Mouse (Mus musculus) forebrain, embryonic 12.5 days (tissue): Measurements from ENCODE around the gene Cacng4. TPM values are rescaled to one million over a fixed set of nuclear protein-coding genes. Genes with fewer than 3 reads are reported as not detected.

Experiments used
- polyA plus RNA-seq: library from polyadenylated mRNA; unstranded; fragments of >200 nt; fragmentation: Nextera tagmentation; extraction: Ambion mirVana; gene quantifications from 2 replicates; pipeline ENCODE4 v1.2.1, GENCODE M21; 2016

Cacng4 gene
- polyA plus RNA-seq, 1 experiment from 2014 or later, result 22.8 TPM

Other genes starting within 250 kb of the Cacng4 start
- gene Helz, start 246.6 kb downstream of the Cacng4 start, polyA plus RNA-seq, result 21.1 and 21.7 TPM in 2 replicates
- gene Cacng1, start 78.0 kb downstream of the Cacng4 start, polyA plus RNA-seq, result 0.26 TPM in 1 of 2 replicates, not detected in the other
- 1.0 and 1.3 TPM in 2 replicates for gene Cacng5, start 120.5 kb upstream of the Cacng4 start, polyA plus RNA-seq